Mouse (Mus musculus): ENCODE measurements around the gene Birc5.

DNA sequence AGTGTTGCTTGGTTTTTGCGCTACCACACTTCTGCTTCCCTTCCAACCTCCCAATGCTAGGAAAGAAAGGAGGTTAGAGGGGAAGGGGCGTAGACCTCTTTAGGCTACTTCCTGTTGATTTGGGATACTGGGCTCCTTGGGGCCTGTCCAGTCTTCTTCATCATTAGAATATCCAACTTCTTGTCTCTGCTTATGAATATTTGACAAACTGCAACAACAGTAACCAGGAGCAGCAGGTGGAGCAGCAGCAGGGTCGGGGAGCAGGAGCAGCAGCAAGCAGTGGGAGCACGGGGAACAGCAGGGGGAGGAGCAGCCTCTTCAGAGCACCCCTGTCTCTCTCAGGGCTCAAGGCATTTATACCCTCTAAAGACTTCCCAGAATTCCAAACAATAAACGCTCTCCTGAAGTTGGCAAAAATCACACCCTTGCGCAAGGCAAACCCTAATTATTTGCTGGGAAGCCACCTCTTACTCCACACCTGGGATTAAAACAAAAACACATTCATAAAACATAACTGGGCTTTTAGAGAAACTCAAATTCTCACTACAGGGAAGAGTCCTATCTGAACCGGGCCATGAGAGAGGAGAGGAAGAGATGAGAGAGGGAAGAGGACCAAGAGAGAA lies 1.3 kb upstream of the Birc5 start:
- TF ChIP-seq USF1 (IDR thresholded peaks at IDR 0.05; ENCODE audit: low read depth) (no peak), POLR2A (IDR thresholded peaks at IDR 0.05; ENCODE audit: insufficient read length, low read depth) (no peak)
